29 mouse cellular contexts compared by ENCODE assay signal in the genomic region with DNA sequence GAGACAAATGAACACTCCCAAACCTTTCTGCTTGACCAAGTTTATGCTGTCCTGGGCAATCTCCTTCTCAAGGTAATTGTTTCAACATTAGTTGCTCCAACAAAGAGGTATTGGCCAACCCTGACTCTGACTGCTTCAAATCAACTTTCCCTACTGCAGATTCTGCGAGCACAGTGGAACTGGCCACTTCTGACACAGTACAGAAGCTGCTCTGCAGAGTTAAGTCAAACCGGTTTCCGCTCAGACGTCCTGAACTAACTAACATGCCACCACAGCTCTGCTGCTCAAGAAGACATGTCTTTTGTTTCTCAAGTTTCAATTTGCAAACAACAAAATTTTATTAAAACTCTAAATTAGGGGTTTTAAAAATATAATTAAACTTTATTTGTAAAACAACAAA. TPM values are rescaled to one million over a fixed set of nuclear protein-coding genes. Genes with fewer than 3 reads are reported as not detected.
DNase-seq lines count a peak whose midpoint lies in the region; ATAC-seq and TF ChIP-seq lines count a peak whose summit lies in the region.
"Had no signal": no experiment of that assay in that cellular context is flagged by ENCODE, and none has a peak within 500 bp of the region (broad histone marks: within the 10 kb centered on the region; RNA-seq: fewer than 3 reads in every experiment).

No protein-coding gene starts in this region.

- intact Hi-C loops in heart, adult 2 months (cut with DNase I), result loop anchor here (10.0 kb wide), 1 partner anchor 488 kb away; a partner anchor contains a TSS

- H3K36me3 ChIP-seq in limb, embryonic 15.5 days, result peaks cover 10% of the 10 kb centered on the region
- H3K36me3 ChIP-seq in limb, embryonic 10.5 days, result peaks cover 18% of the 10 kb centered on the region
- peaks cover 8% of the 10 kb centered on the region for H3K36me3 ChIP-seq in embryonic facial prominence, embryonic 14.5 days (ENCODE audit: control insufficient read depth, insufficient read depth, low read length)
- H3K36me3 ChIP-seq in lung, embryonic 14.5 days (ENCODE audit: insufficient read depth), result peaks cover 12% of the 10 kb centered on the region; the same call in 1 of the 2 replicates
- H3K36me3 ChIP-seq in heart, adult 2 months (ENCODE audit: control insufficient read depth, insufficient read depth, low read length), result no peaks in the 10 kb centered on the region
- H3K36me3 ChIP-seq: intestine, embryonic 15.5 days had no signal

- no peak overlapping the region for H3K4me3 ChIP-seq in limb, embryonic 15.5 days
- no peak overlapping the region for H3K4me3 ChIP-seq in limb, embryonic 10.5 days
- no peak overlapping the region for H3K4me3 ChIP-seq in embryonic facial prominence, embryonic 14.5 days (ENCODE audit: low read depth, low read length)
- H3K4me3 ChIP-seq in lung, embryonic 14.5 days (ENCODE audit: low read depth, low read length), result no peak overlapping the region
- no peak overlapping the region for H3K4me3 ChIP-seq in heart, adult 2 months
- H3K4me3 ChIP-seq: forebrain, embryonic 13.5 days; hindbrain, embryonic 12.5 days; intestine, embryonic 15.5 days; limb, embryonic 13.5 days; liver, embryonic 13.5 days; midbrain, embryonic 13.5 days; neural tube, embryonic 13.5 days had no signal

- no peak for ATAC-seq in limb, embryonic 15.5 days (ENCODE audit: insufficient number of reproducible peaks, low FRiP score, low TSS enrichment, low read depth)
- no peak for ATAC-seq in embryonic facial prominence, embryonic 14.5 days (ENCODE audit: low read depth)
- ATAC-seq in lung, embryonic 14.5 days (ENCODE audit: insufficient read depth), result no peak
- ATAC-seq: forebrain, embryonic 13.5 days; hindbrain, postnatal 0 days; intestine, embryonic 15.5 days; midbrain, embryonic 13.5 days had no signal

- peaks cover 18% of the 10 kb centered on the region; the same call in 1 of the 2 replicates for H3K4me1 ChIP-seq in limb, embryonic 15.5 days
- H3K4me1 ChIP-seq in limb, embryonic 10.5 days, result peaks cover 17% of the 10 kb centered on the region
- peaks cover 13% of the 10 kb centered on the region for H3K4me1 ChIP-seq in embryonic facial prominence, embryonic 14.5 days (ENCODE audit: control insufficient read depth, insufficient read depth, low read length)
- H3K4me1 ChIP-seq in lung, embryonic 14.5 days (ENCODE audit: insufficient read depth), result 0 out of 2 replicates have a peak, but pooled peaks cover 3% of the 10 kb centered on the region
- no peaks in the 10 kb centered on the region for H3K4me1 ChIP-seq in heart, adult 2 months (ENCODE audit: control insufficient read depth, insufficient read depth, low read length)
- H3K4me1 ChIP-seq: intestine, embryonic 15.5 days had no signal

- H3K4me2 ChIP-seq in limb, embryonic 15.5 days, result no peak overlapping the region
- H3K4me2 ChIP-seq in embryonic facial prominence, embryonic 14.5 days (ENCODE audit: low read depth, low read length), result no peak overlapping the region
- no peak overlapping the region for H3K4me2 ChIP-seq in lung, embryonic 14.5 days
- H3K4me2 ChIP-seq: forebrain, embryonic 13.5 days; heart, embryonic 11.5 days; hindbrain, embryonic 12.5 days; intestine, embryonic 15.5 days; limb, embryonic 13.5 days; liver, embryonic 13.5 days; midbrain, embryonic 13.5 days; neural tube, embryonic 13.5 days had no signal

- TF ChIP-seq CTCF in lung, embryonic 14.5 days (IDR thresholded peaks at IDR 0.05; ENCODE audit: low read depth), result no peak
- TF ChIP-seq CTCF in heart, adult 2 months (IDR thresholded peaks at IDR 0.05), result no peak

- DNase-seq in limb, embryonic 10.5 days (ENCODE audit: low spot score), result no peak
- DNase-seq in embryonic facial prominence, embryonic 14.5 days (ENCODE audit: low spot score), result peak; percentile 68
- DNase-seq in lung, embryonic 14.5 days, result peak; percentile 50
- peak; percentile 47 for DNase-seq in lung, postnatal 36 days
- DNase-seq in layer of hippocampus, postnatal 10 days (ENCODE audit: low spot score in 2 of 2), result no peak
- no peak for DNase-seq in heart, adult 2 months
- DNase-seq: adrenal gland, adult 2 months; B cell, adult 2 months; cerebellum, adult 8-10 months; cerebellum, postnatal 25 days; gastrocnemius, postnatal 14 days; heart, adult 11 months; heart, postnatal 36 days; kidney, adult 2 months; liver, embryonic 13.5 days had no signal

- no peaks in the 10 kb centered on the region for H3K27me3 ChIP-seq in limb, embryonic 15.5 days
- H3K27me3 ChIP-seq in limb, embryonic 10.5 days (ENCODE audit: low read depth, poor library complexity, severe bottlenecking), result no peaks in the 10 kb centered on the region
- no peaks in the 10 kb centered on the region for H3K27me3 ChIP-seq in embryonic facial prominence, embryonic 14.5 days (replicated peaks; ENCODE audit: control insufficient read depth, insufficient read depth, low read length)
- H3K27me3 ChIP-seq in lung, embryonic 14.5 days (ENCODE audit: insufficient read depth, low read length), result no peaks in the 10 kb centered on the region
- H3K27me3 ChIP-seq in heart, adult 2 months (ENCODE audit: control insufficient read depth, insufficient read depth, low read length), result no peaks in the 10 kb centered on the region
- H3K27me3 ChIP-seq: forebrain, embryonic 13.5 days; hindbrain, embryonic 12.5 days; intestine, embryonic 15.5 days; limb, embryonic 13.5 days; liver, embryonic 13.5 days; midbrain, embryonic 13.5 days; neural tube, embryonic 13.5 days had no signal

- TF ChIP-seq POLR2A in heart, adult 2 months (IDR thresholded peaks at IDR 0.05; ENCODE audit: insufficient read depth, low read depth, low read length), result no peak

- no peak overlapping the region for H3K9ac ChIP-seq in limb, embryonic 15.5 days
- H3K9ac ChIP-seq in embryonic facial prominence, embryonic 14.5 days (ENCODE audit: low read depth, low read length), result no peak overlapping the region
- H3K9ac ChIP-seq in lung, embryonic 14.5 days, result no peak overlapping the region
- no peak overlapping the region for H3K9ac ChIP-seq in heart, adult 2 months (ENCODE audit: low read depth, low read length)
- H3K9ac ChIP-seq: forebrain, embryonic 13.5 days; hindbrain, embryonic 12.5 days; intestine, embryonic 15.5 days; limb, embryonic 13.5 days; liver, embryonic 13.5 days; midbrain, embryonic 13.5 days; neural tube, embryonic 13.5 days had no signal

- no peaks in the 10 kb centered on the region for H3K79me2 ChIP-seq in heart, adult 2 months (replicated peaks; ENCODE audit: control insufficient read depth, insufficient read depth, low read length)

- H3K27ac ChIP-seq in limb, embryonic 15.5 days, result 0 out of 2 replicates have a peak overlapping the region, but pooled peaks have one; percentile 5
- H3K27ac ChIP-seq in limb, embryonic 10.5 days, result no peak overlapping the region
- no peak overlapping the region for H3K27ac ChIP-seq in embryonic facial prominence, embryonic 14.5 days (replicated peaks; ENCODE audit: low read depth, low read length)
- no peak overlapping the region for H3K27ac ChIP-seq in lung, embryonic 14.5 days (ENCODE audit: low read depth)
- no peak overlapping the region for H3K27ac ChIP-seq in heart, adult 2 months
- H3K27ac ChIP-seq: forebrain, embryonic 13.5 days; hindbrain, embryonic 12.5 days; hindbrain, postnatal 0 days; intestine, embryonic 15.5 days; limb, embryonic 13.5 days; liver, embryonic 13.5 days; midbrain, embryonic 13.5 days; neural tube, embryonic 13.5 days had no signal

- no peak for TF ChIP-seq EP300 in heart, adult 2 months (IDR thresholded peaks at IDR 0.05; ENCODE audit: insufficient read depth, low read depth, low read length)

- no peaks in the 10 kb centered on the region for H3K9me3 ChIP-seq in limb, embryonic 15.5 days
- no peaks in the 10 kb centered on the region for H3K9me3 ChIP-seq in limb, embryonic 10.5 days (replicated peaks)
- no peaks in the 10 kb centered on the region for H3K9me3 ChIP-seq in embryonic facial prominence, embryonic 14.5 days (ENCODE audit: control insufficient read depth, low read length)
- no peaks in the 10 kb centered on the region for H3K9me3 ChIP-seq in lung, embryonic 14.5 days (ENCODE audit: low read depth, low read length)
- H3K9me3 ChIP-seq: forebrain, embryonic 13.5 days; hindbrain, embryonic 12.5 days; intestine, embryonic 15.5 days; limb, embryonic 13.5 days; liver, embryonic 13.5 days; midbrain, embryonic 13.5 days; neural tube, embryonic 13.5 days had no signal

- WGBS in limb, embryonic 15.5 days, result 66% methylated on average over 4 of the region's 4 CpGs
- WGBS in limb, embryonic 10.5 days, result 81% methylated on average over 4 of the region's 4 CpGs
- WGBS in embryonic facial prominence, embryonic 14.5 days, result 64% methylated on average over 4 of the region's 4 CpGs
- WGBS in lung, embryonic 14.5 days, result 60% methylated on average over 4 of the region's 4 CpGs
- 87% methylated on average over 4 of the region's 4 CpGs for WGBS in heart, adult 2 months

RNA-seq across cellular contexts. Expression of a gene that starts 3.5 kb away (rescaled TPM):
- 26.0 and 29.8 TPM in 2 replicates for polyA plus RNA-seq in limb, embryonic 15.5 days (2015; fragmentation: Nextera tagmentation; extraction: Ambion mirVana)
- polyA plus RNA-seq in limb, embryonic 10.5 days (2016; fragmentation: Nextera tagmentation; extraction: Ambion mirVana), result 20.6 and 25.8 TPM in 2 replicates
- 29.0 and 31.3 TPM in 2 replicates for polyA plus RNA-seq in embryonic facial prominence, embryonic 14.5 days (2014; fragmentation: Nextera tagmentation; extraction: Ambion mirVana)
- 27.9 and 29.5 TPM in 2 replicates for polyA plus RNA-seq in lung, embryonic 14.5 days (2014; fragmentation: Nextera tagmentation; extraction: Ambion mirVana)
- 10 to 100 TPM; 49.1 to 53.2 TPM for total RNA-seq in layer of hippocampus, postnatal 10 days (2021)
- total RNA-seq in heart, adult 2 months (2021), result 10 to 100 TPM; 35.0 to 37.1 TPM
- polyA plus RNA-seq in heart, adult 2 months (2012; rRNA removed), result 11.8 and 25.0 TPM in 2 replicates

RNA-seq across cellular contexts. Expression of a gene that starts 22.3 kb away (rescaled TPM):
- 0.28 and 0.31 TPM in 2 replicates for polyA plus RNA-seq in limb, embryonic 15.5 days (2015; fragmentation: Nextera tagmentation; extraction: Ambion mirVana)
- polyA plus RNA-seq in limb, embryonic 10.5 days (2016; fragmentation: Nextera tagmentation; extraction: Ambion mirVana), result not detected in 2 replicates
- polyA plus RNA-seq in embryonic facial prominence, embryonic 14.5 days (2014; fragmentation: Nextera tagmentation; extraction: Ambion mirVana), result 0.29 and 0.30 TPM in 2 replicates
- 0.25 and 0.55 TPM in 2 replicates for polyA plus RNA-seq in lung, embryonic 14.5 days (2014; fragmentation: Nextera tagmentation; extraction: Ambion mirVana)
- under 1 TPM in 1 of 2 experiments, not detected in 1; 0.43 TPM for total RNA-seq in layer of hippocampus, postnatal 10 days (2021)
- total RNA-seq in heart, adult 2 months (2021), result not detected
- not detected in 2 replicates for polyA plus RNA-seq in heart, adult 2 months (2012; rRNA removed)
- total RNA-seq: adrenal gland, adult 2 months; gastrocnemius, postnatal 14 days; heart, postnatal 36 days; hindbrain, postnatal 0 days; left cerebral cortex, adult 18-20 months; left cerebral cortex, postnatal 25 days; megakaryocyte-erythroid progenitor cell, adult 5-6 weeks had no signal
- polyA plus RNA-seq: adrenal gland, adult 2 months; kidney, adult 2 months; large intestine, adult 2 months; liver, embryonic 13.5 days; neural tube, embryonic 13.5 days; stomach, embryonic 14.5 days had no signal

Comparison
In these comparisons a context has a peak if more than half of its experiments do, and no peak if none do; other contexts are left out.
1. DNase-seq: peak in embryonic facial prominence, embryonic 14.5 days (single experiment), lung, embryonic 14.5 days (single experiment) and lung, postnatal 36 days (single experiment); none in limb, embryonic 10.5 days (single experiment), layer of hippocampus, postnatal 10 days (0 of 2) and heart, adult 2 months (0 of 2).